Mouse (Mus musculus): ENCODE data around the gene Wdr74.

Gene Wdr74

GRCm38 (mm10) chr19:8735389-8736159, at the start of gene Wdr74:
TSS of gene Wdr74 (plus strand) at chr19:8735827.
- in situ Hi-C loops (cut with MboI; ENCODE audit: low pct_unique_long_range_greater_than_20kb in 1 of 2, low sequenced_read_pairs in 2 of 2, unreplicated experiment in 1 of 2) = no loop called here

- in situ Hi-C loops (cut with MboI; ENCODE audit: low pct_unique_long_range_greater_than_20kb in 1 of 2, low sequenced_read_pairs in 2 of 2, unreplicated experiment in 1 of 2) = loop anchor here in 1 of 2 experiments (5.0 kb wide), 1 partner anchor 115 kb away; no protein-coding TSS in a partner anchor
Measured at GRCm38 (mm10) chr19:8691871-8692539, 43.6 kb upstream of the Wdr74 start.

- in situ Hi-C loops (cut with MboI; ENCODE audit: low pct_unique_long_range_greater_than_20kb in 1 of 2, low sequenced_read_pairs in 2 of 2, unreplicated experiment in 1 of 2) = loop anchor here in 1 of 2 experiments (5.0 kb wide), 1 partner anchor 115 kb away; no protein-coding TSS in a partner anchor
Measured at GRCm38 (mm10) chr19:8692740-8693139, 42.9 kb upstream of the Wdr74 start.

- in situ Hi-C loops (cut with MboI; ENCODE audit: low pct_unique_long_range_greater_than_20kb in 1 of 2, low sequenced_read_pairs in 2 of 2, unreplicated experiment in 1 of 2) = no loop called here
Measured at GRCm38 (mm10) chr19:8695330-8695729, 40.3 kb upstream of the Wdr74 start.

GRCm38 (mm10) chr19:8699652-8700051, 36.0 kb upstream of the Wdr74 start:
- in situ Hi-C loops (cut with MboI; ENCODE audit: low pct_unique_long_range_greater_than_20kb in 1 of 2, low sequenced_read_pairs in 2 of 2, unreplicated experiment in 1 of 2) = loop anchor here in 1 of 2 experiments (25.0 kb wide), 1 partner anchor 1437 kb away; the partner anchor contains the start of gene Rcor2

GRCm38 (mm10) chr19:8702458-8702857, 33.2 kb upstream of the Wdr74 start:
- in situ Hi-C loops (cut with MboI; ENCODE audit: low pct_unique_long_range_greater_than_20kb in 1 of 2, low sequenced_read_pairs in 2 of 2, unreplicated experiment in 1 of 2) = loop anchor here in 1 of 2 experiments (25.0 kb wide), 1 partner anchor 1440 kb away; the partner anchor contains the start of gene Rcor2

GRCm38 (mm10) chr19:8703571-8703970, 32.1 kb upstream of the Wdr74 start:
- in situ Hi-C loops (cut with MboI; ENCODE audit: low pct_unique_long_range_greater_than_20kb in 1 of 2, low sequenced_read_pairs in 2 of 2, unreplicated experiment in 1 of 2) = loop anchor here in 1 of 2 experiments (25.0 kb wide), 1 partner anchor 1441 kb away; the partner anchor contains the start of gene Rcor2

- in situ Hi-C loops (cut with MboI; ENCODE audit: low pct_unique_long_range_greater_than_20kb in 1 of 2, low sequenced_read_pairs in 2 of 2, unreplicated experiment in 1 of 2) = loop anchor here in 1 of 2 experiments (25.0 kb wide), 1 partner anchor 1443 kb away; the partner anchor contains the start of gene Rcor2
Measured at GRCm38 (mm10) chr19:8705026-8705708, 30.5 kb upstream of the Wdr74 start.

GRCm38 (mm10) chr19:8706132-8706667, 29.4 kb upstream of the Wdr74 start:
- in situ Hi-C loops (cut with MboI; ENCODE audit: low pct_unique_long_range_greater_than_20kb in 1 of 2, low sequenced_read_pairs in 2 of 2, unreplicated experiment in 1 of 2) = loop anchor here in 1 of 2 experiments (25.0 kb wide), 1 partner anchor 1444 kb away; the partner anchor contains the start of gene Rcor2

- in situ Hi-C loops (cut with MboI; ENCODE audit: low pct_unique_long_range_greater_than_20kb in 1 of 2, low sequenced_read_pairs in 2 of 2, unreplicated experiment in 1 of 2) = loop anchor here in 1 of 2 experiments (25.0 kb wide), 1 partner anchor 1445 kb away; the partner anchor contains the start of gene Rcor2
Measured at GRCm38 (mm10) chr19:8706930-8707329, 28.7 kb upstream of the Wdr74 start.

GRCm38 (mm10) chr19:8708954-8709353, 26.7 kb upstream of the Wdr74 start:
- in situ Hi-C loops (cut with MboI; ENCODE audit: low pct_unique_long_range_greater_than_20kb in 1 of 2, low sequenced_read_pairs in 2 of 2, unreplicated experiment in 1 of 2) = loop anchor here in 1 of 2 experiments (25.0 kb wide), 1 partner anchor 1447 kb away; the partner anchor contains the start of gene Rcor2

- in situ Hi-C loops (cut with MboI; ENCODE audit: low pct_unique_long_range_greater_than_20kb in 1 of 2, low sequenced_read_pairs in 2 of 2, unreplicated experiment in 1 of 2) = loop anchor here in 1 of 2 experiments (25.0 kb wide), 1 partner anchor 1448 kb away; the partner anchor contains the start of gene Rcor2
Measured at GRCm38 (mm10) chr19:8710057-8710456, 25.6 kb upstream of the Wdr74 start.

GRCm38 (mm10) chr19:8711506-8711905, 24.1 kb upstream of the Wdr74 start:
- in situ Hi-C loops (cut with MboI; ENCODE audit: low pct_unique_long_range_greater_than_20kb in 1 of 2, low sequenced_read_pairs in 2 of 2, unreplicated experiment in 1 of 2) = loop anchor here in 1 of 2 experiments (25.0 kb wide), 1 partner anchor 1449 kb away; the partner anchor contains the start of gene Rcor2

- in situ Hi-C loops (cut with MboI; ENCODE audit: low pct_unique_long_range_greater_than_20kb in 1 of 2, low sequenced_read_pairs in 2 of 2, unreplicated experiment in 1 of 2) = loop anchor here in 1 of 2 experiments (25.0 kb wide), 1 partner anchor 1450 kb away; the partner anchor contains the start of gene Rcor2
Measured at GRCm38 (mm10) chr19:8711949-8712869, 23.4 kb upstream of the Wdr74 start.

- in situ Hi-C loops (cut with MboI; ENCODE audit: low pct_unique_long_range_greater_than_20kb in 1 of 2, low sequenced_read_pairs in 2 of 2, unreplicated experiment in 1 of 2) = loop anchor here in 1 of 2 experiments (25.0 kb wide), 1 partner anchor 1451 kb away; the partner anchor contains the start of gene Rcor2
Measured at GRCm38 (mm10) chr19:8712870-8713305, 22.7 kb upstream of the Wdr74 start.

GRCm38 (mm10) chr19:8713306-8713996, 22.2 kb upstream of the Wdr74 start:
- in situ Hi-C loops (cut with MboI; ENCODE audit: low pct_unique_long_range_greater_than_20kb in 1 of 2, low sequenced_read_pairs in 2 of 2, unreplicated experiment in 1 of 2) = loop anchor here in 1 of 2 experiments (25.0 kb wide), 1 partner anchor 1451 kb away; the partner anchor contains the start of gene Rcor2

Measured in mouse embryonic stem cell (cell line).